Mouse (Mus musculus): ENCODE measurements around the gene Azin2.

Gene Azin2

DNA sequence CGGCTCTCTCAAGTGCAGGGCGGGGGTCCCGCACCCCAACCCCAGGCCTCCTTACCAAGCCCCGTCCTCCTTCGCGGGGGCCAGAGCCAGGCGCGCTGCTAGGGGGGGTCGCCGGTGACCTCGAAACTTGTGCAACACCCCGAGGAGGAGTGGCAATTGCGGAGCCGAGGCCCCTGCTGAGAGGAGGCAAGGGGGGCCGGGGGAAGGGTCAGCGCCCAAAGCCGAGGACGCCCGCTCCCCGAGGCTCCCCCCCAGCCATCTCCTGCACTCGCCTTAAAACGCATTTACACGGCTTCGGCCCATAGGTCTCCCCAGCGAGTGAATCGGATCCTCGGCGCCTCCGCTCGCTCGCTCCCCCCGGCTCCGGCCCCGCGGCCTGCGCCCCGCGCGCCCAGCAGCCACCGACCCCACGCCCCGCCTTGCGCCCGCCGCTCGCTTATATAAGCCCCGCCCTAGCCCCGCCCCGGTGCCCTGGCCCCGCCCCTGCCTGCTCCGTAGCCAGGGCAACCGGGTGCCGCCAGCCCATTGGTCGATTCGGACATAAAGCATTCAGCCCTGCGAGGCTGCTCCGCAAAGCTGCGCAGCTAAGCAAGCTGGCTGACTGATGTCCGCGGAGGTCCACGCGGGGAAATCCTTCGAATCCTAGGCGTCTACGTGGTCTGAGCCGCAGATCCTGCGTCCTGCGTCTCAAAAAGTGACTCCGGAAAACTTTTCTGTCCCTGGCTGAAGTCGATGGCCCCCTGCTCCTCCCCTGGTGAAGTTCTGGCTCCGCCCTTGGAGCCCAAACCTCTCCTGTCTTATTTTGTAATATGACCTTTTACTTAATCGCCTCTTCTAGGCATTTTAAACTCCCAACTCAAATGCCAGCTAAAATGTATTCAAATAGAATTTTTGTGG lies at the start of gene Azin2:
Azin2 (minus strand) TSS at position 414 of the 897 bp plus-strand sequence.
- CTCF ChIA-PET = interaction anchor here (0.8 kb wide), 1 partner anchor 135 kb away, joined by 4 read pairs; no protein-coding TSS in a partner anchor

DNA sequence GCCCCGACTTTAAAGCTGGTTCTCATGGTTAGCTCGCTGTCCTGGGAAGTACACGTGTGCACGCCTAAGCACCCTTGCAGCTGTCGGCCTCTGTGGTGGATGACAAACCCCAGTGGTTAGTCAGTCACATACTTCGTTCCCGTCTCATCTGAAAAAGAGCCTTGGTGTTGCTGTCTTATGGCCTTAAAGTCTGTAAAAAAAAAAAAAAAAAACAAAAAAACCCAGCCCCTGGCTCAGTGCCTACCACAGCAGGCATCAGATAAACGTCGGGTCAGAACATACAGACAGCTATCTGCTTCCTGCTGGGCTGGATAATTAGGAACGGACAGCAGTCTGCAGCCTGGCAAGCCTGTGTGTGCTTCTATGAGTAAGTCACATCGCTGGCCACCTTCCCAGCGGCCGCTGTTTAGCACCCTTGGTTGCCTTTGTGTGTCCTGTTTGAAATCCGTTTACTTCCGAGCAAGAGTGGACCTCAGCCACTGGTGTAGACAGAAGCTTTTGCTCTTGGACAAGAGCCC lies 49.4 kb upstream of the Azin2 start:
- CTCF ChIA-PET = no interaction called here

GRCm38 (mm10) chr4:129009521-129009920 lies 47.3 kb upstream of the Azin2 start:
- CTCF ChIA-PET = interaction anchor here (0.7 kb wide), 1 partner anchor 14 kb away, joined by 3 read pairs; no protein-coding TSS in a partner anchor

- CTCF ChIA-PET = interaction anchor here (0.6 to 0.7 kb wide), 2 partner anchors 13 to 541 kb away, joined by 3 to 4 read pairs; no protein-coding TSS in a partner anchor
These were observed 46.4 kb upstream of the Azin2 start for GRCm38 (mm10) chr4:129008672-129009071.

- CTCF ChIA-PET = no interaction called here
These were observed 45.8 kb upstream of the Azin2 start for GRCm38 (mm10) chr4:129008006-129008519.

GRCm38 (mm10) chr4:129003720-129004119 lies 41.5 kb upstream of the Azin2 start:
- CTCF ChIA-PET = no interaction called here

DNA sequence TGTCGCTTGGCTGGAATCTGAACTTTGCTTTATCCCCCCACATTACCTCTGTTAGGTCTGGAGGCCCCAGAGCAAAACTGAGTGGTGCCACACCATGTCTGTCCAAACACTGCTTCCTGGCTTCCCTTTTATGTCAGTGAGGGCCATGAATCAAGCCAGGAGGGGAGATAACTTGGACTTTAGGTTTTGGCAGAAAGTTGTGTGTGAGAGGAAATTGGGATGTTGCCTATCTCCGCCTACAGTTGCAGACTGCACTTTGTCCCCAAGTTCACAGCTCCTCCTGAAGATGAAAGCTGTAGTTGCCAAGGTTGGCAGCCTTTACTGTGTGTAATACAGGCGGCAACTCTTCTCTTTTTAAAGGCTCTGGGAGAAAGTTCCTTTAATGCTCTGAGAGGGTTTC lies 38.5 kb upstream of the Azin2 start:
- CTCF ChIA-PET = no interaction called here

- CTCF ChIA-PET = interaction anchor here (0.6 to 0.8 kb wide), 3 partner anchors 8 to 85 kb away, joined by 3 to 6 read pairs (median 4); no protein-coding TSS in a partner anchor
These were observed 36.2 kb upstream of the Azin2 start for GRCm38 (mm10) chr4:128998401-128998800.

- CTCF ChIA-PET = no interaction called here
These were observed 35.0 kb upstream of the Azin2 start for GRCm38 (mm10) chr4:128997258-128997657.

DNA sequence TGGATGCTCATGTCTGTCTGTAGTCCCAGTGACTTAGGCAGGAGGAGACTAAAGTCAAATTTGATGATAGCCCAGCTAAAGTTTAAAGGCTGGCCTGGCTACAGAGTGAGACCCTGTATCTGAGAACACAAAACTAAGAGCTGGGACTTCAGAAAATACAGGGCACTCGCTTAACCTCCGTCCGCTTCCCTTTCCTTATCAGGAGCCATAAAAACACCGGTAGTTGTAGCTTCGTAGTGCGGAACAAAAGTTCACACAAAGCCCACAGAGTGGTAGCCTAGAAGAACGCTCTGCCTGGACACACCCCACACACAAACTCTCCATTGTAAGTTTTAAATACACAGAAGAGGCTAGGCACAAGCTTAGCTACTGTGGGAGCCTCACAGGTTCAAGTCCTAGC lies 33.0 kb upstream of the Azin2 start:
- CTCF ChIA-PET = no interaction called here

DNA sequence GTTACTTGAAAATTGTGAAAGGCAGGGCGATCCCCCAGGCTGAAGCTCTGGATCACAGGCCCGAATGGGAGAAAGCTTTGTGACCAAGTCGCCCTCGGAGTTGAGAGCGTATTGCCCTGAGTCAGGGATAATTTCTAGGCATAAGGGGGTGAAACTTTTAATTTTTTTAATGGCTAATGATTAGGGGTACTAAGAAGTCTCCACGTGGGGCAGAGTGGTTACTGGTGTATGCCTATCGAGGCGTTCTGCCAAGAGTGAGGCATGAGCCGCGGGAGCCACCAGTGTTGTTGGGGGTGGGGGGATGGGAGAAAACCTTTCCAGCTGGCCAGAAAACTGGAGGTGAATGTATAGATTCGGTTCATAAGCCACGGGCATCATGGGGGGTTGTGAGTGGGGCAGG lies 31.4 kb upstream of the Azin2 start:
- CTCF ChIA-PET = interaction anchor here (0.7 kb wide), 1 partner anchor 9 kb away, joined by 3 read pairs; no protein-coding TSS in a partner anchor

GRCm38 (mm10) chr4:128993025-128993662 lies 30.9 kb upstream of the Azin2 start:
- CTCF ChIA-PET = interaction anchor here (0.7 kb wide), 1 partner anchor 8 kb away, joined by 3 read pairs; no protein-coding TSS in a partner anchor

DNA sequence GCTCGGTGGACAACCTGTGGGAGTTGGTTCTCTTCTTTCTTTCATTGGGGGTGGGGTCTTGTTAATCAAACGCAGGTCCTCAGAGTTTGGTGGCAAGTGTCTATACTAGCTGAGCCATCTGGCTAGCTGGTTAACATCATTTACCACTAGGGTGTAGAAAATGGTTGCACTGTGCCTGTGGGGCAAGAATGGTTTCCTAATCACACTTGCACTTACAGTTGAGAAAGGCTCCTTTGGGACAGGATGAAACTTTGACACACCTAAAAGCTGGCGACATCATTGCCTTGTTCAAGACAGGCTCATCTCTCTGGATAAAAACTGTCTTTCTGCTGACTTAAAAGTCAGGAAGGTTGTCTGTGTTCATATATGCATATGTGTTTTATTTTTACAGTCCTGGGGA lies 29.9 kb upstream of the Azin2 start:
- CTCF ChIA-PET = interaction anchor here (1.4 kb wide), 1 partner anchor 41 kb away, joined by 3 read pairs; no protein-coding TSS in a partner anchor

DNA sequence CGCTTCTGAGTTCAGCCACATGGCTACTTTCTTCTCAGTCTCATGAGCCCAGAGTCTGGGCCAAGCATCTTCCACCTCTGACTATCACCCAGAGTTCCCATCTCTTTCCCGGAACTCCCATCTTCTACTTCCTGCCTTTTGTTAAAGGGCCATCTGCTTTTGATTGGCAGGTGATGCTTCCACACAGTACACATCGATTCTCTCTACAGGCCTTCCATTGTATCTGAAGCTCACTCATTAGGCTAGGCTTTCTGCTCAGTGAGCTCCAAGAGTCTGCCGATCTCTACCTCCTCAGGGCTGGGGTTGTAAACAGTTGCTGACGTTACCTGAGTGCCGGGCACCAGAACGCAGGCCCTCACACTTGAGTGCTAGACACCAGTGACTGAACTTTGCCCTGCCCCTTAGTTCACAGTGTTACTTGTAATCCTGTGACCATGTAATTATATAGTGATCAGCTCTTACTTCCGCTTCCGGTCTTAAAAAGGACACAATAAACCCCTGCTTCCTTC lies 29.3 kb upstream of the Azin2 start, which contains the start of gene Ak2:
Ak2 (plus strand) TSS at position 459 of the 509 bp plus-strand sequence.
- CTCF ChIA-PET = interaction anchor here (1.4 kb wide), 1 partner anchor 42 kb away, joined by 3 read pairs; no protein-coding TSS in a partner anchor

GRCm38 (mm10) chr4:128989678-128990077 lies 27.4 kb upstream of the Azin2 start:
- CTCF ChIA-PET = no interaction called here

DNA sequence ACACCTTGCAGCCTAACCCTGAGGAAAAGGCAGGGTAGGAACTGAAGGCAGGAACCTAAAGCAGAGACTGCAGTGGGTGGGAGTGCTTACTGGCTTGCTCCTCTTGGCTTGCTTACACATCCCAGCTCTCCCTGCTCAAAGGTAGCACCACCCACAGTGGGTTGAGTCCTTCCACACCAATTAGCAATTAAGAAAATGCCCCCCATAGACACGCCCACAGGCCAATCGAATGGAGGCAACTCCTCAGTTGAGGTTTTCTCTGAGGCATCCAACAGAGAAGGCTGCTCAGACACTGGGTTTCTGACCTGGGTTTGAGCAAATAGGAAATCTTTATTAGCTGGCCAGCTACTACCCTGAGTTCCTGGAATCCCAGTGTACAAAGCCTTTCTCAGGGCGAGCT lies 26.7 kb upstream of the Azin2 start:
- CTCF ChIA-PET = no interaction called here

- CTCF ChIA-PET = interaction anchor here (0.6 kb wide), 1 partner anchor 9 kb away, joined by 3 read pairs; no protein-coding TSS in a partner anchor
These were observed 22.4 kb upstream of the Azin2 start for GRCm38 (mm10) chr4:128984600-128984999.

- CTCF ChIA-PET = no interaction called here
These were observed 21.4 kb upstream of the Azin2 start for GRCm38 (mm10) chr4:128983656-128984055.

- CTCF ChIA-PET = interaction anchor here (0.6 kb wide), 1 partner anchor 128 kb away, joined by 3 read pairs; no protein-coding TSS in a partner anchor
These were observed 20.9 kb upstream of the Azin2 start for GRCm38 (mm10) chr4:128983151-128983550.

DNA sequence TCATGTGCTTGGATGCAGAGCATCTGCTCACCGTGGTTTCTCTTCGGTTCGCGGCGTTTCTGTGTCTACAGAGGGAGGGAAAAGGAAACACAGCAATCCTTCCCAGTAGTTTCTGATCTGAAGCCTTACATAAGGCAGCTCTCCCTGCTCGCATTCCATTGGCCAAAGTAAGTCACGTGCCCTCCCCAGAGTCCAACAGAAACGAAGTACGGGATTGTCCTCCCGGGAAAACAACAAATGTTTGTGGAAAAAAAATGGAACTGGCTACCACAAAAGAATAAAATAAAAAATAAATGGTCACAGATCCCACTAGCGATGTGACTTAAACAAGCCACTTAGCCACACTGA lies 19.6 kb upstream of the Azin2 start:
- CTCF ChIA-PET = interaction anchor here (1.7 kb wide), 1 partner anchor 11 kb away, joined by 5 read pairs; no protein-coding TSS in a partner anchor

All from spleen, embryonic (tissue).